Mouse (Mus musculus) midbrain, embryonic 14.5 days (tissue): Measurements from ENCODE around the gene Slc4a5. TPM values are rescaled to one million over a fixed set of nuclear protein-coding genes. Genes with fewer than 3 reads are reported as not detected.

Experiments used
- polyA plus RNA-seq: library from polyadenylated mRNA; unstranded; fragments of >200 nt; fragmentation: Nextera tagmentation; extraction: Ambion mirVana; gene quantifications from 2 replicates; pipeline ENCODE4 v1.2.1, GENCODE M21; 2014

The Slc4a5 gene
- polyA plus RNA-seq, 1 experiment from 2014 or later = 0.55 TPM

Other genes with a start within 250 kb of the Slc4a5 start
- gene Dok1, start 186.4 kb upstream of the Slc4a5 start, polyA plus RNA-seq = 1.7 TPM in 2 replicates
- 3.1 and 5.5 TPM in 2 replicates for gene Loxl3, start 185.7 kb upstream of the Slc4a5 start, polyA plus RNA-seq
- 111 and 145 TPM in 2 replicates for gene Aup1, start 165.3 kb upstream of the Slc4a5 start, polyA plus RNA-seq
- gene Htra2, start 164.6 kb upstream of the Slc4a5 start, polyA plus RNA-seq = 38.5 and 53.1 TPM in 2 replicates
- gene Dqx1, start 162.0 kb upstream of the Slc4a5 start, polyA plus RNA-seq = 0.53 and 0.68 TPM in 2 replicates
- not detected in 2 replicates for gene Tlx2, start 149.5 kb upstream of the Slc4a5 start, polyA plus RNA-seq
- gene Pcgf1, start 142.0 kb upstream of the Slc4a5 start, polyA plus RNA-seq = 43.5 and 58.8 TPM in 2 replicates
- not detected in 2 replicates for gene Lbx2, start 133.5 kb upstream of the Slc4a5 start, polyA plus RNA-seq
- 4.2 and 6.2 TPM in 2 replicates for gene Ccdc142, start 118.2 kb upstream of the Slc4a5 start, polyA plus RNA-seq
- 4.3 and 4.8 TPM in 2 replicates for gene Gm42688, start 118.2 kb upstream of the Slc4a5 start, polyA plus RNA-seq
- 120 and 139 TPM in 2 replicates for gene Mrpl53, start 110.8 kb upstream of the Slc4a5 start, polyA plus RNA-seq
- 22.4 and 22.6 TPM in 2 replicates for gene Mogs, start 104.3 kb upstream of the Slc4a5 start, polyA plus RNA-seq
- gene Wbp1, start 98.3 kb upstream of the Slc4a5 start, polyA plus RNA-seq = 155 and 157 TPM in 2 replicates
- 13.1 and 14.2 TPM in 2 replicates for gene Ino80b, start 94.4 kb upstream of the Slc4a5 start, polyA plus RNA-seq
- gene Rtkn, start 84.4 kb upstream of the Slc4a5 start, polyA plus RNA-seq = 5.0 and 8.8 TPM in 2 replicates
- gene Wdr54, start 63.4 kb upstream of the Slc4a5 start, polyA plus RNA-seq = 19.4 and 30.3 TPM in 2 replicates
- gene 1700003E16Rik, start 63.4 kb upstream of the Slc4a5 start, polyA plus RNA-seq = 5.9 and 7.1 TPM in 2 replicates
- 134 and 135 TPM in 2 replicates for gene Dctn1, start 53.9 kb upstream of the Slc4a5 start, polyA plus RNA-seq
- gene Mthfd2, start 106.1 kb downstream of the Slc4a5 start, polyA plus RNA-seq = 27.0 and 31.3 TPM in 2 replicates
- gene Mob1a, start 106.2 kb downstream of the Slc4a5 start, polyA plus RNA-seq = 14.7 and 32.5 TPM in 2 replicates
- 54.5 and 61.1 TPM in 2 replicates for gene Bola3, start 129.3 kb downstream of the Slc4a5 start, polyA plus RNA-seq
- gene Tet3, start 239.3 kb downstream of the Slc4a5 start, polyA plus RNA-seq = 50.0 and 56.0 TPM in 2 replicates